Mouse (Mus musculus) neural tube, embryonic 14.5 days (tissue): ENCODE measurements around the gene Poldip3. TPM values are rescaled to one million over a fixed set of nuclear protein-coding genes. Genes with fewer than 3 reads are reported as not detected.

ENCODE experiments used
- ATAC-seq: fragments of 200-750 bp; cut with Nextera tagmentation; 2 replicates; pipeline ENCODE4 v1.8.0; 2017; ENCODE audit warnings: low read depth, mild to moderate bottlenecking, moderate TSS enrichment, moderate library complexity
- H3K27ac ChIP-seq: fragments of 300-500 bp; sonication (generic); 2 replicates; pipeline ENCODE4 v1.5.1; 2014; ENCODE audit warnings: low read depth, mild to moderate bottlenecking, control low read depth, low read length, moderate library complexity, mixed read lengths
- H3K27me3 ChIP-seq: fragments of 300-500 bp; sonication (generic); 2 replicates; pipeline ENCODE4 v1.6.1; 2014; ENCODE audit warnings: low read length; ENCODE audit not compliant: control insufficient read depth, insufficient read depth
- H3K36me3 ChIP-seq: fragments of 300-500 bp; sonication (generic); 2 replicates; pipeline ENCODE4 v1.6.1; 2014; ENCODE audit warnings: low read length, mixed read lengths; ENCODE audit not compliant: control insufficient read depth, insufficient read depth
- H3K4me1 ChIP-seq: fragments of 300-500 bp; sonication (generic); 2 replicates; pipeline ENCODE4 v1.6.1; 2014; ENCODE audit warnings: low read length; ENCODE audit not compliant: control insufficient read depth, insufficient read depth
- H3K4me2 ChIP-seq: fragments of 300-500 bp; sonication (generic); 2 replicates; pipeline ENCODE4 v1.6.1; 2014; ENCODE audit warnings: mild to moderate bottlenecking, low read depth, low read length, control low read depth
- H3K4me3 ChIP-seq: fragments of 300-500 bp; sonication (generic); 2 replicates; pipeline ENCODE4 v1.5.1; 2014; ENCODE audit warnings: low read depth, low read length, control low read depth, mixed read lengths
- H3K9ac ChIP-seq: fragments of 300-500 bp; sonication (generic); replicated peaks from 2 replicates; pipeline ENCODE4 v1.6.1; 2014; ENCODE audit warnings: low read depth, mild to moderate bottlenecking, control low read depth, low read length, mixed read lengths
- H3K9me3 ChIP-seq: fragments of 300-500 bp; sonication (generic); 2 replicates; pipeline ENCODE4 v1.6.1; 2016; ENCODE audit warnings: low read length; ENCODE audit not compliant: control insufficient read depth
- WGBS: fragments of 180-500 bp; shearing (Covaris S2); extraction: QIAGEN DNeasy Blood & Tissue Kit; methylation state at CpG from one replicate; pipeline ENCODE4 v1.1.7; 2014; 5-methylcytosine and 5-hydroxymethylcytosine counted together
- polyA plus RNA-seq: library from polyadenylated mRNA; unstranded; fragments of >200 nt; fragmentation: Nextera tagmentation; extraction: Ambion mirVana; gene quantifications from 2 replicates; pipeline ENCODE4 v1.2.1, GENCODE M21; 2014

Gene Poldip3
- polyA plus RNA-seq, 1 experiment from 2014 or later = 153 TPM

GRCm38 (mm10) chr15:83171712-83172481 lies 22.7 kb upstream of the Poldip3 start:
- peaks cover 17% of the 10 kb centered on the region for H3K4me1 ChIP-seq
- ATAC-seq = peak; percentile 96
- no peaks in the 10 kb centered on the region for H3K27me3 ChIP-seq
- H3K4me3 ChIP-seq = peak overlapping the region; percentile 96
- peak overlapping the region; percentile 75 for H3K4me2 ChIP-seq
- peak overlapping the region; percentile 69 for H3K27ac ChIP-seq
- peak overlapping the region; percentile 75 for H3K9ac ChIP-seq
- H3K36me3 ChIP-seq = no peaks in the 10 kb centered on the region
- WGBS = 1% methylated on average over 67 of the region's 67 CpGs
- H3K9me3 ChIP-seq = no peaks in the 10 kb centered on the region

- Histone ChIP-seq H3K4me1 (peaks cover 17% of the 10 kb centered on the region), H3K27ac (no peak overlapping the region)
Measured at GRCm38 (mm10) chr15:83170956-83171659, 21.9 kb upstream of the Poldip3 start.

GRCm38 (mm10) chr15:83169772-83170722 lies 20.9 kb upstream of the Poldip3 start:
- WGBS = 86% methylated on average over 8 of the region's 8 CpGs
- no peaks in the 10 kb centered on the region for H3K9me3 ChIP-seq
- ATAC-seq = no peak
- peaks cover 17% of the 10 kb centered on the region for H3K4me1 ChIP-seq
- no peaks in the 10 kb centered on the region for H3K27me3 ChIP-seq
- no peak overlapping the region for H3K27ac ChIP-seq
- no peak overlapping the region for H3K9ac ChIP-seq
- no peaks in the 10 kb centered on the region for H3K36me3 ChIP-seq
- H3K4me2 ChIP-seq = no peak overlapping the region
- H3K4me3 ChIP-seq = no peak overlapping the region

More at GRCm38 (mm10) chr15:83170956-83171659, 21.9 kb upstream of the Poldip3 start:
- Histone ChIP-seq H3K36me3 (no peaks in the 10 kb centered on the region), H3K4me2 (peak overlapping the region; percentile 75), H3K4me3 (peak overlapping the region; percentile 96), H3K27me3 (no peaks in the 10 kb centered on the region), H3K9ac (peak overlapping the region; percentile 75), H3K9me3 (no peaks in the 10 kb centered on the region)
- WGBS = 42% methylated on average over 8 of the region's 8 CpGs
- 0 out of 2 replicates have a peak, but pooled peaks have one; percentile 3 for ATAC-seq

- no peak overlapping the region for H3K4me3 ChIP-seq
- no peak overlapping the region for H3K4me2 ChIP-seq
- H3K4me1 ChIP-seq = peaks cover 17% of the 10 kb centered on the region
- H3K9ac ChIP-seq = no peak overlapping the region
- ATAC-seq = no peak
- H3K9me3 ChIP-seq = no peaks in the 10 kb centered on the region
- WGBS = 77% methylated on average over 7 of the region's 7 CpGs
- H3K27ac ChIP-seq = no peak overlapping the region
- no peaks in the 10 kb centered on the region for H3K36me3 ChIP-seq
- H3K27me3 ChIP-seq = no peaks in the 10 kb centered on the region
Measured at GRCm38 (mm10) chr15:83168875-83169771, 19.9 kb upstream of the Poldip3 start.

- no peaks in the 10 kb centered on the region for H3K27me3 ChIP-seq
- 76% methylated on average over 3 of the region's 3 CpGs for WGBS
Measured at GRCm38 (mm10) chr15:83168311-83168710, 19.1 kb upstream of the Poldip3 start.

GRCm38 (mm10) chr15:83167550-83168065 lies 18.4 kb upstream of the Poldip3 start:
- Histone ChIP-seq H3K27ac (no peak overlapping the region), H3K36me3 (0 out of 2 replicates have a peak, but pooled peaks cover 2% of the 10 kb centered on the region), H3K9ac (no peak overlapping the region), H3K4me1 (peaks cover 12% of the 10 kb centered on the region), H3K4me2 (no peak overlapping the region), H3K27me3 (no peaks in the 10 kb centered on the region), H3K4me3 (no peak overlapping the region), H3K9me3 (no peaks in the 10 kb centered on the region)
- ATAC-seq = no peak
- 92% methylated on average over 8 of the region's 8 CpGs for whole genome bisulfite sequencing

More at GRCm38 (mm10) chr15:83168311-83168710, 19.1 kb upstream of the Poldip3 start:
- Histone ChIP-seq H3K4me3 (no peak overlapping the region), H3K36me3 (no peaks in the 10 kb centered on the region), H3K27ac (no peak overlapping the region), H3K9ac (no peak overlapping the region), H3K4me1 (peaks cover 17% of the 10 kb centered on the region), H3K4me2 (no peak overlapping the region), H3K9me3 (no peaks in the 10 kb centered on the region)
- ATAC-seq = no peak

GRCm38 (mm10) chr15:83167126-83167525 lies 17.9 kb upstream of the Poldip3 start:
- Histone ChIP-seq H3K4me3 (no peak overlapping the region), H3K9ac (no peak overlapping the region), H3K36me3 (peaks cover 5% of the 10 kb centered on the region; the same call in 1 of the 2 replicates), H3K27me3 (no peaks in the 10 kb centered on the region), H3K4me2 (no peak overlapping the region), H3K4me1 (peaks cover 11% of the 10 kb centered on the region), H3K27ac (no peak overlapping the region), H3K9me3 (no peaks in the 10 kb centered on the region)
- no peak for ATAC-seq
- 66% methylated on average over 5 of the region's 5 CpGs for WGBS

- H3K36me3 ChIP-seq = peaks cover 7% of the 10 kb centered on the region; the same call in 1 of the 2 replicates
- no peaks in the 10 kb centered on the region for H3K27me3 ChIP-seq
- ATAC-seq = no peak
- H3K27ac ChIP-seq = no peak overlapping the region
- WGBS = 94% methylated on average over 3 of the region's 3 CpGs
- peaks cover 11% of the 10 kb centered on the region for H3K4me1 ChIP-seq
- H3K4me2 ChIP-seq = no peak overlapping the region
- no peak overlapping the region for H3K4me3 ChIP-seq
- H3K9me3 ChIP-seq = no peaks in the 10 kb centered on the region
- no peak overlapping the region for H3K9ac ChIP-seq
Measured at GRCm38 (mm10) chr15:83166642-83167041, 17.5 kb upstream of the Poldip3 start.
